Mouse (Mus musculus) CH12.LX (cell line): ENCODE data around the gene Klk1.

Experiments
- ETS1 ChIP-seq: conservative IDR thresholded peaks from 2 replicates; pipeline ENCODE4 v1.6.1; 2012; ENCODE audit warnings: low read depth, mild to moderate bottlenecking, inconsistent platforms, low read length, improper control_type of control experiment, moderate library complexity
- MAFK ChIP-seq: IDR thresholded peaks from 2 replicates; pipeline ENCODE4 v1.6.1; 2011; ENCODE audit warnings: low read length, improper control_type of control experiment; ENCODE audit not compliant: insufficient replicate concordance

DNA sequence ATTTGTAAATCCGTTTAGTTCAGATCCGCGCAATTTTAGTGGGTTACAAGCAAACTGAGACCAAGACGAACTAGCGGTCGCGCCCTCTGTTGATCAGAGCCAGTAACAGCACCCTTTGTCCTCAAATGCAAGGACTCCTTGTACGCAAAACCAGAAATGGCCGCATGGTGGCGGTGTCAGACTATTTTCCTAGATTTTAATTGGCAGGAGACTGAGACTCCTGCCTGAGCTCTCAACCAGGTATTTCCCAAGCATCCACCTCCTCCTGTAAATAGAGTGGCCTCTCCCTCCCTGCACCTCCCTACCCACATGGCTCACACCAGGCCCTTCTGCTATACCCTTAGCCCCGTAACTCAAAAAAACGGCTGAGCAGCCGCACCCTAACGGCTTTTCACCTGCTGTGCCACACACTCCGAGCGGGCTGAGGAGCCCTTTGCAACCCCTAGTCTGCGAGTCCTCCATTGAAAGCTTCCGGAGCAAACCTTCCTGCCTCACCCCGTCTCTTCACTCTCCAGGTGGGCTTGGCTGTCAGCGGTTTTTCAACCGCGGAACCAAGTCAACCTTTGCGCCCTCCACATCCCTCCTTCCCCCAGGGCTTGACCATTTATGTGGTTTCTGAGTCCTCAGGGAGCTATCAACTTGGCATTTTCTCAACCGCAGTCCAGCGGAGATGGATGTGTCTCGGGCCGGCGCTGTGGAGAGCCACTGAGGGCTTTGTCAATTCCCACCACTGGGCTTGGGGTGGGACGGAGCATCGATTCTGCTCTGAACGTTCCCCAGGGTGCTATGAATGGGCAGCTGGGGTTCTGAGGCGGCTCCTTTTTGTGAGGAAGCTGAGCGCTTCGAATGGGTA lies 37.9 kb downstream of the Klk1 start:
- TF ChIP-seq MAFK, result no peak
- no peak for TF ChIP-seq ETS1
